Mouse (Mus musculus) frontal cortex, adult 2 months (tissue): ENCODE measurements at regions not wholly inside any gene's neighbourhood (a gene's known extent, or its start where the extent isn't known, plus 50 kb on each side); places are given as distances from the start of the nearest gene placed in this dataset.
"Not testable (repeated sequence)": the region's sequence is repeated elsewhere in the genome, so short reads cannot be mapped to it uniquely, and the experiment has no call there.

Experiments
- DNase-seq, 2 experiments: peaks; one replicate each; pipeline ENCODE4 v3.0.0; 2022; ENCODE audit warnings: low spot score in 1 of 2; ENCODE audit errors: extremely low spot score in 1 of 2

GRCm38 (mm10) chr3:72377387-72377786 lies 590.3 kb downstream of the Sis start:
- DNase-seq = peak; percentile 2 to 31

- DNase-seq = not testable (repeated sequence)
Measured at GRCm38 (mm10) chr3:72359906-72360305, 607.8 kb downstream of the Sis start.

- no peak for DNase-seq
Measured at GRCm38 (mm10) chr3:72328066-72328465, 639.6 kb downstream of the Sis start.

GRCm38 (mm10) chr3:72323877-72324276 lies 643.8 kb downstream of the Sis start:
- DNase-seq = peak in 1 of 2 experiments; percentile 11

- no peak for DNase-seq
Measured at GRCm38 (mm10) chr3:72304654-72305053, 663.0 kb downstream of the Sis start.
